In genomic region chr2:26901834-26902400, GRCm38 (mm10) we compare ENCODE assay signal across 8 mouse cellular contexts. TPM values are rescaled to one million over a fixed set of nuclear protein-coding genes. Genes with fewer than 3 reads are reported as not detected.
DNase-seq lines count a peak whose midpoint lies in the region; ATAC-seq lines count a peak whose summit lies in the region.

No protein-coding gene starts in this region.

- no peak for ATAC-seq in forebrain, embryonic 13.5 days
- no peak for ATAC-seq in liver, embryonic 13.5 days (ENCODE audit: low read depth)

- peak overlapping the region; percentile 90 for H3K4me3 ChIP-seq in heart, embryonic 10.5 days
- H3K4me3 ChIP-seq in forebrain, embryonic 13.5 days = peak overlapping the region; percentile 68
- peak overlapping the region; percentile 88 for H3K4me3 ChIP-seq in liver, embryonic 13.5 days (replicated peaks)

- intact Hi-C loops in heart, postnatal 10 days (cut with DNase I) = loop anchor here (10.0 kb wide), 1 partner anchor 257 kb away; no protein-coding TSS in a partner anchor

- DNase-seq in heart, embryonic 10.5 days (ENCODE audit: low spot score) = no peak
- no peak for DNase-seq in heart, postnatal 10 days
- peak; percentile 52 for DNase-seq in A20 (ENCODE audit: low read depth, low spot score)
- no peak for DNase-seq in liver, embryonic 13.5 days
- DNase-seq in adrenal gland, postnatal 14 days = no peak
- no peak for DNase-seq in thymus, postnatal 36 days
- DNase-seq in right cerebral cortex, postnatal 10 days (ENCODE audit: low spot score in 2 of 2) = no peak

- H3K4me2 ChIP-seq in forebrain, embryonic 13.5 days = peak overlapping the region; percentile 73
- peak overlapping the region; percentile 91 for H3K4me2 ChIP-seq in liver, embryonic 13.5 days

- H3K9me3 ChIP-seq in heart, embryonic 10.5 days = no peaks in the 10 kb centered on the region
- no peaks in the 10 kb centered on the region for H3K9me3 ChIP-seq in forebrain, embryonic 13.5 days (replicated peaks)
- H3K9me3 ChIP-seq in liver, embryonic 13.5 days (replicated peaks) = no peaks in the 10 kb centered on the region

- H3K27me3 ChIP-seq in heart, embryonic 10.5 days (ENCODE audit: insufficient read depth, poor library complexity, severe bottlenecking) = no peaks in the 10 kb centered on the region
- H3K27me3 ChIP-seq in forebrain, embryonic 13.5 days = no peaks in the 10 kb centered on the region
- no peaks in the 10 kb centered on the region for H3K27me3 ChIP-seq in liver, embryonic 13.5 days

- whole genome bisulfite sequencing in heart, embryonic 10.5 days = 6% methylated on average over 7 of the region's 7 CpGs
- WGBS in forebrain, embryonic 13.5 days = 10% methylated on average over 7 of the region's 7 CpGs
- 5% methylated on average over 7 of the region's 7 CpGs for WGBS in liver, embryonic 13.5 days (ENCODE audit: insufficient replicate concordance)

- H3K9ac ChIP-seq in forebrain, embryonic 13.5 days = peak overlapping the region; percentile 73
- H3K9ac ChIP-seq in liver, embryonic 13.5 days = peak overlapping the region; percentile 89

- peaks cover 52% of the 10 kb centered on the region for H3K36me3 ChIP-seq in heart, embryonic 10.5 days
- H3K36me3 ChIP-seq in forebrain, embryonic 13.5 days (ENCODE audit: poor library complexity, severe bottlenecking) = peaks cover 65% of the 10 kb centered on the region
- H3K36me3 ChIP-seq in liver, embryonic 13.5 days = peaks cover 71% of the 10 kb centered on the region

- H3K4me1 ChIP-seq in heart, embryonic 10.5 days = peaks cover 18% of the 10 kb centered on the region
- H3K4me1 ChIP-seq in forebrain, embryonic 13.5 days = peaks cover 29% of the 10 kb centered on the region
- peaks cover 42% of the 10 kb centered on the region for H3K4me1 ChIP-seq in liver, embryonic 13.5 days (replicated peaks)

- peak overlapping the region; percentile 89 for H3K27ac ChIP-seq in heart, embryonic 10.5 days
- H3K27ac ChIP-seq in forebrain, embryonic 13.5 days = no peak overlapping the region
- peak overlapping the region; percentile 91 for H3K27ac ChIP-seq in liver, embryonic 13.5 days

RNA-seq across cellular contexts. Expression of gene Surf6, which starts 0.8 kb away (rescaled TPM):
- polyA plus RNA-seq in heart, embryonic 10.5 days (2016; fragmentation: Nextera tagmentation; extraction: Ambion mirVana) = 18.7 and 24.2 TPM in 2 replicates
- total RNA-seq in heart, postnatal 10 days (2021) = 10 to 100 TPM; 14.7 to 16.8 TPM
- polyA plus RNA-seq in forebrain, embryonic 13.5 days (2015; fragmentation: Nextera tagmentation; extraction: Ambion mirVana) = 25.0 and 29.6 TPM in 2 replicates
- 14.8 and 17.8 TPM in 2 replicates for polyA plus RNA-seq in liver, embryonic 13.5 days (2015; fragmentation: Nextera tagmentation; extraction: Ambion mirVana)
- total RNA-seq in adrenal gland, postnatal 14 days (2021) = 26.8 and 32.1 TPM in 2 replicates

RNA-seq across cellular contexts. Expression of gene Med22, which starts 8.6 kb away (rescaled TPM):
- 40.7 and 55.0 TPM in 2 replicates for polyA plus RNA-seq in heart, embryonic 10.5 days (2016; fragmentation: Nextera tagmentation; extraction: Ambion mirVana)
- total RNA-seq in heart, postnatal 10 days (2021) = 10 to 100 TPM; 29.3 to 37.7 TPM
- 168 and 187 TPM in 2 replicates for polyA plus RNA-seq in forebrain, embryonic 13.5 days (2015; fragmentation: Nextera tagmentation; extraction: Ambion mirVana)
- 24.6 and 25.9 TPM in 2 replicates for polyA plus RNA-seq in liver, embryonic 13.5 days (2015; fragmentation: Nextera tagmentation; extraction: Ambion mirVana)
- total RNA-seq in adrenal gland, postnatal 14 days (2021) = 42.8 and 50.4 TPM in 2 replicates

RNA-seq across cellular contexts. Expression of gene Rpl7a, which starts 8.6 kb away (rescaled TPM):
- polyA plus RNA-seq in heart, embryonic 10.5 days (2016; fragmentation: Nextera tagmentation; extraction: Ambion mirVana) = 425 and 513 TPM in 2 replicates
- total RNA-seq in heart, postnatal 10 days (2021) = 100 to 1,000 TPM; 364 to 371 TPM
- 620 and 639 TPM in 2 replicates for polyA plus RNA-seq in forebrain, embryonic 13.5 days (2015; fragmentation: Nextera tagmentation; extraction: Ambion mirVana)
- 557 and 577 TPM in 2 replicates for polyA plus RNA-seq in liver, embryonic 13.5 days (2015; fragmentation: Nextera tagmentation; extraction: Ambion mirVana)
- 490 and 536 TPM in 2 replicates for total RNA-seq in adrenal gland, postnatal 14 days (2021)

RNA-seq across cellular contexts. Expression of gene Surf2, which starts 14.2 kb away (rescaled TPM):
- 39.9 and 45.7 TPM in 2 replicates for polyA plus RNA-seq in heart, embryonic 10.5 days (2016; fragmentation: Nextera tagmentation; extraction: Ambion mirVana)
- total RNA-seq in heart, postnatal 10 days (2021) = 10 to 100 TPM; 15.9 TPM
- 53.5 and 60.7 TPM in 2 replicates for polyA plus RNA-seq in forebrain, embryonic 13.5 days (2015; fragmentation: Nextera tagmentation; extraction: Ambion mirVana)
- polyA plus RNA-seq in liver, embryonic 13.5 days (2015; fragmentation: Nextera tagmentation; extraction: Ambion mirVana) = 36.6 and 41.6 TPM in 2 replicates
- 33.0 and 35.2 TPM in 2 replicates for total RNA-seq in adrenal gland, postnatal 14 days (2021)

RNA-seq across cellular contexts. Expression of gene Surf1, which starts 14.4 kb away (rescaled TPM):
- polyA plus RNA-seq in heart, embryonic 10.5 days (2016; fragmentation: Nextera tagmentation; extraction: Ambion mirVana) = 40.9 and 45.6 TPM in 2 replicates
- 10 to 100 TPM; 48.0 to 54.1 TPM for total RNA-seq in heart, postnatal 10 days (2021)
- polyA plus RNA-seq in forebrain, embryonic 13.5 days (2015; fragmentation: Nextera tagmentation; extraction: Ambion mirVana) = 61.0 and 64.8 TPM in 2 replicates
- polyA plus RNA-seq in liver, embryonic 13.5 days (2015; fragmentation: Nextera tagmentation; extraction: Ambion mirVana) = 39.7 and 43.6 TPM in 2 replicates
- total RNA-seq in adrenal gland, postnatal 14 days (2021) = 81.6 and 84.1 TPM in 2 replicates
